ENCODE assay signal across 9 mouse cellular contexts in the genomic region with DNA sequence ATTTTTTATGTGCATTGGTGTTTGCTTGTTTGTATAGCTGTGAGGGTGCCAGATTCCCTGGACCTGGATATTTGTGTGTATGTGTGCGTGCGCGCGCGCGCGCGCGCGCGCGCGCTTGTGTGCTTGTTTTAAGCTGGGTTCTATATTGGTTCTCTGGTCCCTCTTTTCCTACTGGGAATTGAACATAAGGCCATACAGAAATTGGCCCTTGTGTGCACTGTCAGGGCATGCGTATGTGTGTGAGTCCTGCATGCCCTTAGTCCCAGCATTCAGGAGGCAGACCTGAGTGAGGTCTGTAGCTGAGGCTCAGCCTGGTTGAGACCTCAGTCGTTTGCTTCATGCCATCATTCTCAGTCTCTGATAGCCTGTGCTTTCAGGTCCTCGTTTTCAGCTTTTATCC. TPM values are rescaled to one million over a fixed set of nuclear protein-coding genes. Genes with fewer than 3 reads are reported as not detected.
DNase-seq lines count a peak whose midpoint lies in the region; ATAC-seq and TF ChIP-seq lines count a peak whose summit lies in the region.
"Had no signal": no experiment of that assay in that cellular context is flagged by ENCODE, and none has a peak within 500 bp of the region (broad histone marks: within the 10 kb centered on the region; RNA-seq: fewer than 3 reads in every experiment).

No protein-coding gene starts in this region.

- peak overlapping the region; percentile 13; the same call in 1 of the 2 replicates for H3K4me2 ChIP-seq in forebrain, postnatal 0 days (ENCODE audit: low read depth)
- peak overlapping the region; percentile 78 for H3K4me2 ChIP-seq in liver, postnatal 0 days (ENCODE audit: low read depth, low read length)

- TF ChIP-seq EP300 in liver, postnatal 0 days (IDR thresholded peaks at IDR 0.05; ENCODE audit: low read depth), result no peak

- 88% methylated on average over 16 of the region's 16 CpGs for WGBS in heart, embryonic 10.5 days
- 90% methylated on average over 16 of the region's 16 CpGs for WGBS in forebrain, postnatal 0 days
- 78% methylated on average over 16 of the region's 16 CpGs for WGBS in liver, postnatal 0 days (ENCODE audit: insufficient replicate concordance)

- no peak overlapping the region for H3K9ac ChIP-seq in forebrain, postnatal 0 days
- peak overlapping the region; percentile 50; the same call in 1 of the 2 replicates for H3K9ac ChIP-seq in liver, postnatal 0 days (replicated peaks)

- no peaks in the 10 kb centered on the region for H3K27me3 ChIP-seq in heart, embryonic 10.5 days (ENCODE audit: insufficient read depth, poor library complexity, severe bottlenecking)
- H3K27me3 ChIP-seq in E14TG2a.4 (ENCODE audit: insufficient read depth, low read length), result no peaks in the 10 kb centered on the region
- H3K27me3 ChIP-seq in forebrain, postnatal 0 days (ENCODE audit: insufficient read depth, low read length), result no peaks in the 10 kb centered on the region
- H3K27me3 ChIP-seq in liver, postnatal 0 days (ENCODE audit: insufficient read depth, low read length), result no peaks in the 10 kb centered on the region

- no peak for TF ChIP-seq CTCF in E14TG2a.4 (conservative IDR thresholded peaks at IDR 0.05; ENCODE audit: low read length)
- no peak for TF ChIP-seq CTCF in forebrain, postnatal 0 days (IDR thresholded peaks at IDR 0.05; ENCODE audit: low read depth)
- no peak for TF ChIP-seq CTCF in liver, postnatal 0 days (IDR thresholded peaks at IDR 0.05; ENCODE audit: low read depth)

- ATAC-seq in forebrain, postnatal 0 days, result no peak
- no peak for ATAC-seq in liver, postnatal 0 days

- no peak overlapping the region for H3K27ac ChIP-seq in heart, embryonic 10.5 days
- H3K27ac ChIP-seq in forebrain, postnatal 0 days (ENCODE audit: low read depth, low read length), result no peak overlapping the region
- peak overlapping the region; percentile 45; the same call in 1 of the 2 replicates for H3K27ac ChIP-seq in liver, postnatal 0 days (ENCODE audit: low read depth)

- DNase-seq in heart, embryonic 10.5 days (ENCODE audit: low spot score), result no peak
- no peak for DNase-seq in heart, adult 18-20 months
- DNase-seq in forebrain, postnatal 0 days, result no peak
- no peak for DNase-seq in liver, postnatal 0 days
- DNase-seq in ovary, adult 18-20 months (ENCODE audit: low spot score), result no peak
- DNase-seq in right cerebral cortex, adult 2 months (ENCODE audit: low spot score in 2 of 2), result no peak
- no peak for DNase-seq in layer of hippocampus, postnatal 10 days (ENCODE audit: low spot score in 2 of 2)
- DNase-seq: cerebellum, adult 11-12 months had no signal

- peaks cover 33% of the 10 kb centered on the region for H3K36me3 ChIP-seq in heart, embryonic 10.5 days
- H3K36me3 ChIP-seq in E14TG2a.4 (ENCODE audit: insufficient read depth, low read length), result peaks cover 42% of the 10 kb centered on the region
- peaks cover 19% of the 10 kb centered on the region; the same call in 1 of the 2 replicates for H3K36me3 ChIP-seq in forebrain, postnatal 0 days (ENCODE audit: insufficient read depth)
- H3K36me3 ChIP-seq in liver, postnatal 0 days (replicated peaks; ENCODE audit: insufficient read depth, low read length), result peaks cover 31% of the 10 kb centered on the region

- peaks cover 13% of the 10 kb centered on the region; the same call in 1 of the 2 replicates for H3K4me1 ChIP-seq in heart, embryonic 10.5 days
- H3K4me1 ChIP-seq in E14TG2a.4 (replicated peaks; ENCODE audit: low read depth, low read length), result peaks cover 49% of the 10 kb centered on the region
- H3K4me1 ChIP-seq in forebrain, postnatal 0 days (ENCODE audit: insufficient read depth), result peaks cover 5% of the 10 kb centered on the region; the same call in 1 of the 2 replicates
- H3K4me1 ChIP-seq in liver, postnatal 0 days (ENCODE audit: insufficient read depth), result peaks cover 28% of the 10 kb centered on the region

- peak overlapping the region; percentile 95 for H3K4me3 ChIP-seq in heart, embryonic 10.5 days
- peak overlapping the region; percentile 99 for H3K4me3 ChIP-seq in E14TG2a.4 (replicated peaks; ENCODE audit: low read length)
- H3K4me3 ChIP-seq in forebrain, postnatal 0 days (ENCODE audit: low read depth, low read length), result no peak overlapping the region
- peak overlapping the region; percentile 92 for H3K4me3 ChIP-seq in liver, postnatal 0 days (ENCODE audit: low read depth, low read length)

- no peaks in the 10 kb centered on the region for H3K9me3 ChIP-seq in heart, embryonic 10.5 days
- H3K9me3 ChIP-seq in E14TG2a.4 (ENCODE audit: low read length), result no peaks in the 10 kb centered on the region
- H3K9me3 ChIP-seq in forebrain, postnatal 0 days (ENCODE audit: low read length), result no peaks in the 10 kb centered on the region
- no peaks in the 10 kb centered on the region for H3K9me3 ChIP-seq in liver, postnatal 0 days (ENCODE audit: low read length)

RNA-seq across cellular contexts. Expression of gene Rpl35a, which starts 1.8 kb away (rescaled TPM):
- 737 and 843 TPM in 2 replicates for polyA plus RNA-seq in heart, embryonic 10.5 days (2016; fragmentation: Nextera tagmentation; extraction: Ambion mirVana)
- total RNA-seq in heart, adult 18-20 months (2021), result 100 to 1,000 TPM; 354 to 362 TPM
- total RNA-seq in forebrain, postnatal 0 days (2014; rRNA removed), result 721 and 854 TPM in 2 replicates
- polyA plus RNA-seq in forebrain, postnatal 0 days (2015; fragmentation: Nextera tagmentation; extraction: Ambion mirVana), result 482 and 654 TPM in 2 replicates
- 574 and 584 TPM in 2 replicates for polyA plus RNA-seq in liver, postnatal 0 days (2015; fragmentation: Nextera tagmentation; extraction: Ambion mirVana)
- total RNA-seq in layer of hippocampus, postnatal 10 days (2021), result 100 to 1,000 TPM; 278 to 280 TPM

RNA-seq across cellular contexts. Expression of gene Iqcg, which starts 2.0 kb away (rescaled TPM):
- 1.8 and 2.4 TPM in 2 replicates for polyA plus RNA-seq in heart, embryonic 10.5 days (2016; fragmentation: Nextera tagmentation; extraction: Ambion mirVana)
- under 1 TPM; 0.49 to 0.62 TPM for total RNA-seq in heart, adult 18-20 months (2021)
- total RNA-seq in forebrain, postnatal 0 days (2014; rRNA removed), result 4.6 and 8.3 TPM in 2 replicates
- polyA plus RNA-seq in forebrain, postnatal 0 days (2015; fragmentation: Nextera tagmentation; extraction: Ambion mirVana), result 3.3 and 6.0 TPM in 2 replicates
- polyA plus RNA-seq in liver, postnatal 0 days (2015; fragmentation: Nextera tagmentation; extraction: Ambion mirVana), result 0.95 and 1.1 TPM in 2 replicates
- 1 to 10 TPM; 4.6 to 7.1 TPM for total RNA-seq in layer of hippocampus, postnatal 10 days (2021)

RNA-seq across cellular contexts. Expression of gene Lmln, which starts 4.3 kb away (rescaled TPM):
- polyA plus RNA-seq in heart, embryonic 10.5 days (2016; fragmentation: Nextera tagmentation; extraction: Ambion mirVana), result 3.0 and 3.3 TPM in 2 replicates
- total RNA-seq in heart, adult 18-20 months (2021), result 1 to 10 TPM; 2.1 to 2.7 TPM
- total RNA-seq in forebrain, postnatal 0 days (2014; rRNA removed), result 7.3 and 16.6 TPM in 2 replicates
- 0.87 and 3.0 TPM in 2 replicates for polyA plus RNA-seq in forebrain, postnatal 0 days (2015; fragmentation: Nextera tagmentation; extraction: Ambion mirVana)
- 0.44 and 1.2 TPM in 2 replicates for polyA plus RNA-seq in liver, postnatal 0 days (2015; fragmentation: Nextera tagmentation; extraction: Ambion mirVana)
- 10 to 100 TPM; 16.0 to 18.4 TPM for total RNA-seq in layer of hippocampus, postnatal 10 days (2021)
